Comparison of ENCODE assay signal across 14 mouse cellular contexts in genomic region chr12:76459032-76459431, GRCm38 (mm10). TPM values are rescaled to one million over a fixed set of nuclear protein-coding genes. Genes with fewer than 3 reads are reported as not detected.
DNase-seq lines count a peak whose midpoint lies in the region; ATAC-seq and TF ChIP-seq lines count a peak whose summit lies in the region.
"Had no signal": no experiment of that assay in that cellular context is flagged by ENCODE, and none has a peak within 500 bp of the region (broad histone marks: within the 10 kb centered on the region; RNA-seq: fewer than 3 reads in every experiment).

No protein-coding gene starts in this region.

- H3K27me3 ChIP-seq in heart, embryonic 15.5 days = no peaks in the 10 kb centered on the region
- no peaks in the 10 kb centered on the region for H3K27me3 ChIP-seq in neural tube, embryonic 12.5 days (replicated peaks)
- no peaks in the 10 kb centered on the region for H3K27me3 ChIP-seq in neural tube, embryonic 15.5 days (replicated peaks)
- H3K27me3 ChIP-seq in hindbrain, embryonic 16.5 days (replicated peaks; ENCODE audit: control insufficient read depth, insufficient read depth, low read length) = no peaks in the 10 kb centered on the region
- H3K27me3 ChIP-seq in forebrain, embryonic 10.5 days (ENCODE audit: poor library complexity, severe bottlenecking) = no peaks in the 10 kb centered on the region

- no peak for TF ChIP-seq CTCF in embryonic fibroblast, embryonic 13.5 days (IDR thresholded peaks at IDR 0.05; ENCODE audit: borderline replicate concordance, insufficient read depth, low read length)

- 34% methylated on average over 4 of the region's 4 CpGs for WGBS in heart, embryonic 15.5 days
- 66% methylated on average over 4 of the region's 4 CpGs for WGBS in neural tube, embryonic 12.5 days
- WGBS in neural tube, embryonic 15.5 days = 66% methylated on average over 4 of the region's 4 CpGs
- WGBS in hindbrain, embryonic 16.5 days = 64% methylated on average over 4 of the region's 4 CpGs
- 57% methylated on average over 4 of the region's 4 CpGs for WGBS in forebrain, embryonic 10.5 days

- H3K27ac ChIP-seq in heart, embryonic 15.5 days = no peak overlapping the region
- H3K27ac ChIP-seq in neural tube, embryonic 12.5 days = no peak overlapping the region
- H3K27ac ChIP-seq in neural tube, embryonic 15.5 days (replicated peaks) = no peak overlapping the region
- peak overlapping the region; percentile 42; the same call in 1 of the 2 replicates for H3K27ac ChIP-seq in embryonic fibroblast, embryonic 13.5 days (ENCODE audit: insufficient read depth, low read length)
- no peak overlapping the region for H3K27ac ChIP-seq in hindbrain, embryonic 16.5 days (ENCODE audit: low read depth, low read length)
- no peak overlapping the region for H3K27ac ChIP-seq in forebrain, embryonic 10.5 days
- H3K27ac ChIP-seq: macrophage had no signal

- no peaks in the 10 kb centered on the region for H3K36me3 ChIP-seq in heart, embryonic 15.5 days
- H3K36me3 ChIP-seq in neural tube, embryonic 12.5 days = no peaks in the 10 kb centered on the region
- no peaks in the 10 kb centered on the region for H3K36me3 ChIP-seq in neural tube, embryonic 15.5 days
- H3K36me3 ChIP-seq in hindbrain, embryonic 16.5 days (ENCODE audit: control insufficient read depth, insufficient read depth, low read length) = no peaks in the 10 kb centered on the region
- no peaks in the 10 kb centered on the region for H3K36me3 ChIP-seq in forebrain, embryonic 10.5 days (replicated peaks)

- H3K4me1 ChIP-seq in heart, embryonic 15.5 days (replicated peaks) = 0 out of 2 replicates have a peak, but pooled peaks cover 5% of the 10 kb centered on the region
- no peaks in the 10 kb centered on the region for H3K4me1 ChIP-seq in neural tube, embryonic 12.5 days
- no peaks in the 10 kb centered on the region for H3K4me1 ChIP-seq in neural tube, embryonic 15.5 days
- peaks cover 2% of the 10 kb centered on the region for H3K4me1 ChIP-seq in embryonic fibroblast, embryonic 13.5 days (ENCODE audit: control insufficient read depth, insufficient read depth, low read length)
- no peaks in the 10 kb centered on the region for H3K4me1 ChIP-seq in hindbrain, embryonic 16.5 days (ENCODE audit: control insufficient read depth, insufficient read depth, low read depth, low read length)
- peaks cover 5% of the 10 kb centered on the region for H3K4me1 ChIP-seq in forebrain, embryonic 10.5 days

- TF ChIP-seq POLR2A in embryonic fibroblast, embryonic 13.5 days (IDR thresholded peaks at IDR 0.05; ENCODE audit: low read depth, low read length) = no peak

- DNase-seq in heart, postnatal 14 days = no peak
- DNase-seq in testis, postnatal 10 days (ENCODE audit: low spot score) = peak; percentile 59
- no peak for DNase-seq in forebrain, embryonic 10.5 days (ENCODE audit: extremely low spot score, low spot score)
- DNase-seq: adrenal gland, adult 8-10 months; cerebellum, adult 11-12 months; kidney, postnatal 14 days; left cerebral cortex, postnatal 4 days had no signal

- no peak overlapping the region for H3K4me3 ChIP-seq in heart, embryonic 15.5 days
- H3K4me3 ChIP-seq in neural tube, embryonic 12.5 days = no peak overlapping the region
- no peak overlapping the region for H3K4me3 ChIP-seq in neural tube, embryonic 15.5 days (replicated peaks)
- H3K4me3 ChIP-seq in embryonic fibroblast, embryonic 13.5 days (ENCODE audit: insufficient read depth, low read length) = no peak overlapping the region
- H3K4me3 ChIP-seq in hindbrain, embryonic 16.5 days (ENCODE audit: low read length) = no peak overlapping the region
- H3K4me3 ChIP-seq in forebrain, embryonic 10.5 days = no peak overlapping the region

- peak; percentile 35; the same call in 1 of the 2 replicates for ATAC-seq in heart, embryonic 15.5 days (replicated peaks; ENCODE audit: insufficient number of reproducible peaks, insufficient read depth, low FRiP score, low read depth)
- 0 out of 2 replicates have a peak, but pooled peaks have one; percentile 21 for ATAC-seq in neural tube, embryonic 12.5 days (ENCODE audit: low FRiP score, low read depth)
- ATAC-seq in neural tube, embryonic 15.5 days (ENCODE audit: low FRiP score) = no peak
- no peak for ATAC-seq in hindbrain, embryonic 16.5 days

- H3K9me3 ChIP-seq in heart, embryonic 15.5 days (replicated peaks) = no peaks in the 10 kb centered on the region
- H3K9me3 ChIP-seq in neural tube, embryonic 12.5 days = no peaks in the 10 kb centered on the region
- no peaks in the 10 kb centered on the region for H3K9me3 ChIP-seq in neural tube, embryonic 15.5 days (replicated peaks)
- no peaks in the 10 kb centered on the region for H3K9me3 ChIP-seq in hindbrain, embryonic 16.5 days (ENCODE audit: control insufficient read depth, low read length)
- no peaks in the 10 kb centered on the region for H3K9me3 ChIP-seq in forebrain, embryonic 10.5 days

- intact Hi-C loops in heart, postnatal 14 days (cut with DNase I) = no loop called here

- no peak overlapping the region for H3K9ac ChIP-seq in heart, embryonic 15.5 days
- H3K9ac ChIP-seq in neural tube, embryonic 12.5 days = no peak overlapping the region
- H3K9ac ChIP-seq in neural tube, embryonic 15.5 days (replicated peaks) = no peak overlapping the region
- H3K9ac ChIP-seq in hindbrain, embryonic 16.5 days (ENCODE audit: low read depth, low read length) = no peak overlapping the region

- no peak overlapping the region for H3K4me2 ChIP-seq in heart, embryonic 15.5 days
- no peak overlapping the region for H3K4me2 ChIP-seq in neural tube, embryonic 12.5 days (replicated peaks)
- H3K4me2 ChIP-seq in neural tube, embryonic 15.5 days = no peak overlapping the region
- H3K4me2 ChIP-seq in hindbrain, embryonic 16.5 days (ENCODE audit: low read length) = no peak overlapping the region

RNA-seq across cellular contexts. Expression of gene Ppp1r36, which starts 41.7 kb away (rescaled TPM):
- polyA plus RNA-seq in heart, embryonic 15.5 days (2015; fragmentation: Nextera tagmentation; extraction: Ambion mirVana) = 1.8 and 2.2 TPM in 2 replicates
- under 1 TPM; 0.24 to 0.78 TPM for total RNA-seq in heart, postnatal 14 days (2021)
- polyA plus RNA-seq in neural tube, embryonic 12.5 days (2016; fragmentation: Nextera tagmentation; extraction: Ambion mirVana) = 0.75 and 0.83 TPM in 2 replicates
- 0.92 and 1.6 TPM in 2 replicates for polyA plus RNA-seq in neural tube, embryonic 15.5 days (2015; fragmentation: Nextera tagmentation; extraction: Ambion mirVana)
- polyA plus RNA-seq in embryonic fibroblast, embryonic 13.5 days (2011; ENCODE audit: insufficient read length, low read depth, missing spikeins) = 1.4 and 1.8 TPM in 2 replicates
- 1.3 and 2.1 TPM in 2 replicates for polyA plus RNA-seq in hindbrain, embryonic 16.5 days (2015; fragmentation: Nextera tagmentation; extraction: Ambion mirVana)
- polyA plus RNA-seq in forebrain, embryonic 10.5 days (2016; fragmentation: Nextera tagmentation; extraction: Ambion mirVana) = 0.30 and 0.47 TPM in 2 replicates
- total RNA-seq: granulocyte monocyte progenitor cell, adult 5-6 weeks had no signal
- polyA plus RNA-seq: macrophage had no signal

RNA-seq across cellular contexts. Expression of gene Hspa2, which starts 55.1 kb away (rescaled TPM):
- polyA plus RNA-seq in heart, embryonic 15.5 days (2015; fragmentation: Nextera tagmentation; extraction: Ambion mirVana) = 15.5 and 15.8 TPM in 2 replicates
- 10 to 100 TPM in 1 of 2 experiments, 1 to 10 TPM in 1; 9.7 to 10.7 TPM for total RNA-seq in heart, postnatal 14 days (2021)
- polyA plus RNA-seq in neural tube, embryonic 12.5 days (2016; fragmentation: Nextera tagmentation; extraction: Ambion mirVana) = 5.2 and 5.6 TPM in 2 replicates
- polyA plus RNA-seq in neural tube, embryonic 15.5 days (2015; fragmentation: Nextera tagmentation; extraction: Ambion mirVana) = 5.7 and 8.2 TPM in 2 replicates
- 8.6 and 13.7 TPM in 2 replicates for polyA plus RNA-seq in embryonic fibroblast, embryonic 13.5 days (2011; ENCODE audit: insufficient read length, low read depth, missing spikeins)
- polyA plus RNA-seq in hindbrain, embryonic 16.5 days (2015; fragmentation: Nextera tagmentation; extraction: Ambion mirVana) = 9.5 and 10.2 TPM in 2 replicates
- 3.1 and 3.7 TPM in 2 replicates for polyA plus RNA-seq in forebrain, embryonic 10.5 days (2016; fragmentation: Nextera tagmentation; extraction: Ambion mirVana)

Comparison
In these comparisons a context has a peak if more than half of its experiments do, and no peak if none do; other contexts are left out.
1. ATAC-seq: peak in heart, embryonic 15.5 days (single experiment) and neural tube, embryonic 12.5 days (single experiment); none in neural tube, embryonic 15.5 days (single experiment) and hindbrain, embryonic 16.5 days (single experiment).